Mouse (Mus musculus): Measurements from ENCODE around the gene Ppp1r15b.

The Ppp1r15b gene

DNA sequence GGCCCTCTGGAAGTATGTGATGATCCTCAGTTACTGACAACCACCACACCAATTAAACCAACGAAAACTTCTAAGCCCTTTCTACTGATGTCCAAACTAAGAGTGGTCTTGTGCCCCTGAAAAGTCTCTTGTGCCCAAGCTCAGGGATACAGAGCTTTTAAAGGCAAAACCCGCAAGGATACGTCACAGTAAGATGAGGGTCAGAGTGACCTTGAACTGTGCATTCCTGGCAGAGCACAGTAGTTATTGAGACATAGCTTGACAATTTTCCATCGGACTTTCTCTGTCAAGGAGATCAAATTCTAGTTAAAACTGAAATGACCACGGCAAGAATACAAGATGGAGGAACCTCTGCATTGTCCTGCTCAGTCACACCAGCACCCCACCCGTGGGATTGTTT is 9.7 kb upstream of the Ppp1r15b start:
- no peak for DNase-seq (ENCODE audit: low read depth)

DNA sequence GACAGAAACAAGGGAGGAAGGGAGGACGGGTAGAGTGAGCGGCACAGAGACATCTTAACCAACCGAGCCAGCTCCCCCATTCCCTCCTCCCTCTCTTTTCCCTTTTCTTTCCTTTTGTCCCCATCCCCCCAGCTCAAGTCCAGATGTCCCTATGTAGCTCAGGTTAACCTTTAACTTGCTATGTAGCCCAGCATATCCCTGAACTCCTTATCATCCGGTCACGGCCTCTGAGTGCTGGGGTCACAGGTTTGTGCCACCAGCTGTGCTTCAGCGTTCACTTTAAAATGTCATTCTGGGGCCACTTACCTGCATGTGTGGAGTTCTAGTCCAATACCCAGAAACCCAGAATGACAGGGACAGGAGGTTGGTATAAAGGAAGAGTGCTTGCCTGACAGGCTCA is 6.8 kb upstream of the Ppp1r15b start:
- no peak for DNase-seq (ENCODE audit: low read depth)

DNA sequence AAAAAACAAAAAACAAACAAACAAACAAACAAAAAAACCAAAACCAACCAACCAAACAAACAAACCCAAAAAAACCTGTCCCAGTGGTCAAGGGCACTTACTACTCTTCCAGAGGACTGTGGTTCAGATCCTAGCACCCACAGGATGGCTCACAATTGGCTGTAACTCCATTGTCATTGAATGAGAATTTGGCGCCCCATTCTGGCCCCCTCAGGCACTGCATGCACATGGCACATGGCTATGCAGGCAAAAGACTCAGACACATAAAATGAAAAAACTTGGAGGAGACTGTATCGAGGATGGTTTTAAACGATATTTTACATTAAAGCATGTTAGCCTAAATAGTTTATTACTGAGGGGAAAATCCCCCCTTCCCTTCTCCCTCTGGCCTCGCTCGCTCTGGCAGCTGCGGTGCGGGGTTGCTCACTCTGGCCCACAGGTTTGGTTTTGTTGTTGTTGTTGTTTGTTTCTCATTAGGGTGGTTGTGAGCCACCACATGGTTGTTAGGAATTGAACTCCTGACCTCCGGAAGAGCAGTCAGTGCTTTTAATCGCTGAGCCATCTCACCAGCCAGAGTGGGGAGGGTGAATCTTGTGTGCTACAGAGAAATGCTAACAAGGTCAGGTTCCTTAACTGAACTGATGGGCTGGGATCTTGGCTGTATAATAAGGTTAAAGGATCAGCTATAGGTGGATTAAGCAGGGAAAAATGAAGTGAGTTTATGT is 5.1 kb upstream of the Ppp1r15b start:
- no peak for DNase-seq (ENCODE audit: low read depth)

DNA sequence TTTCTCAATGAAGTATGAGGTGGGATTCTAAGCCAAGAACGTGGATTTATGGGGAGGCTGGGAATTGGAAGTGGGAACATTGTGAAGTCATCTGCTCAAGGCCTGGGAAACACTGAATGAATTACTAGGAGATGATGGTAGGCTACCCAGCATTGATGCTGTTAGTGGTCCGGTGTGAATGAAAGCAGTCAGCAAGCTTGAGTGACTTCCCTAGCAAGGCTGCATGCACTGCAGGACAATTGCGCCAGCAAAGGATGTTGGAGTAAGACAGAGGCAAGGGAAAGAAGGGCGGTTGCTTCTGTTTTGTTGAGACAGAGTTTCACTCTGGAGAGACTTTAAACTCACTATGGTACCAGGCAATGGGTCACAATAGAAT is 4.6 kb upstream of the Ppp1r15b start:
- DNase-seq (ENCODE audit: low read depth) = no peak

DNA sequence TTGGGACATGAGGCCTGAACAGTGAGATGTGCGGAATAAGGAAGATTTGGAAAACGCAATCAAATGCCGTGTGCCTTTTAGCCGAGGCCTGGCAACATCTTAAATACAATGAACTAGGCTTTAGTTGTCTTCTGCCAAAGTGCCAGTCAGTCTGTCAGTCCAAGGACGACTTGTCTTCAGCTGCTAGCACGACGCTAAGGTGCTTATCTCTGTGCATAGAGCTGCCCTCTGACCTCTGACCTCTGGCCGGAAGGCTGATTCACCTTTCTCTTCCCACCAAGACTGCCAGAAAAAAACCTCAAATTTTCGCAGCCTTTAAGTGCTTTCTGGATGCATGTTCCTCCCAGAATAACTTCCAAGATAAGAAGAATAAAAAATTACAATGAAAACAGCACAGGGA is 3.6 kb upstream of the Ppp1r15b start:
- DNase-seq (ENCODE audit: low read depth) = no peak

DNA sequence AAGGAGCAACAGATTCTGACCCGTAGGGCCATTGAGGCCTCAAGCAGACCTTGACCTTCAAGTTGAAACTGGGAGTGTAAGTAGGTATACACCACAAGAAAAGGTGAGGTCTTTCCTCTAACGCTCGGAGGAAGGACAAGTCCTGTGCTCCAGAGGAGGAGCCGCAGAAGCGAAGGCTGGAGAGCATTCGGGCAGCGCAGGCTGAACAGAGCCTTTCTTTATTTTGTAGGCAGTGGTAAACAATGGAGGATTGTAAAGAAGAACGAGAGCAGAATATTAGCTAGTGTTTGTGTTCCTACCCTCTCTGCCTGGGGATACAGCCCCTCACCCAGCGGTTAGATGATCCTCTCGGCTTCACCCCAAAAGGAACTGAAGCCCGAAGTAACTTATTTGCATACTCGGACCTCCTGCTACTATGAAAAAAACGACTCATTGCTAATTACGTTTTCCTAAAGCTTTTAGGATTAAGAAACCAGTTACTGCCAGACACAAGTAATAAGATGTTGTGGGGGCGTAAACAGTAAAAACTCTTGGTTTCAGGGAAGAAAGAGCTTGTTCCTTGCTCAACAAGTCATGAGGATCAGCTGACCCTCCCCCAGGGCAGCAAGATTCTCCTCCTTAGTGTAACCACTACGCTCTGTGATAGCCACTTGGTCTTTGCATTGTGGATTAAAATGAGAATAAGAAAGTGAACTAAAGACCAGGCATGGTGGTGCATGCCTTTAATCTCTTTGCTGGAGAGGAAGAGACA is 1.3 kb upstream of the Ppp1r15b start:
- DNase-seq (ENCODE audit: low read depth) = no peak

DNA sequence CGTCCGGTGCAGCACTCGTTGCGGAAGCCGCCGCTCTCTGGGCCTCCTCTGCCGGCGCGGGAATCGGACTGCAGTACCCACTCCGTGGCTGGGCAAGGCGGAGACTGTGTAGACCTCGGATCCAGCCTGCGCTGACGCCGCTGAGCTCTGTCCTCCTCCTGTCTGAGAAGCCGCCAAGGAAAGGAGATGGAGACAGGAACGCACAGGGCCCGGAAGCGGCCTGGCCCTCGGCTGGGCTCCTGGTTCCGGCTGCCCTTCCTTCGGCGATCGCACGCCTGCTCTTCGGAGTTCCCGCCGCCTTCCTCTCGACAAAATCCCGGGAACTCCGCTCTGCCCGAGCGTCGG is 590 bp downstream of the Ppp1r15b start:
- DNase-seq (ENCODE audit: low read depth) = no peak

DNA sequence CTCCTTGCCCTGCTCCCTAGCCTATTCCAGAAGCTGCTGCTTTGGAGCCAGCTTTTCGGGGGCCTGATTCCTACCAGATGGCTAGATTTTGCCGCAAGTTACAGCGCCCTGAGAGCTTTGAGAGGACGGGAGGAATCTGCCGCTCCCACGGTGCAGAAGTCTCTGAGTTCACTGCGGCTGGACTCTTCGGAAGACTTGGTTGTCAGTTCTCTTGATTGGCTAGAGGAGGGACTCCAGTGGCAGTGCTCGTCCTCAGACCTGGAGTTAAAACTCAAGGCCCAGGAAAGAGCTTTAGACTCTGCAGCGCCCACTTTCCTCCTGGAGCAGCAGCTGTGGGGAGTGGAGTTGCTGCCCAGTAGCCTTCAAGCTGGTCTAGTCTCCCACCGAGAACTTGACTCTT is 993 bp downstream of the Ppp1r15b start:
- no peak for DNase-seq (ENCODE audit: low read depth)

DNA sequence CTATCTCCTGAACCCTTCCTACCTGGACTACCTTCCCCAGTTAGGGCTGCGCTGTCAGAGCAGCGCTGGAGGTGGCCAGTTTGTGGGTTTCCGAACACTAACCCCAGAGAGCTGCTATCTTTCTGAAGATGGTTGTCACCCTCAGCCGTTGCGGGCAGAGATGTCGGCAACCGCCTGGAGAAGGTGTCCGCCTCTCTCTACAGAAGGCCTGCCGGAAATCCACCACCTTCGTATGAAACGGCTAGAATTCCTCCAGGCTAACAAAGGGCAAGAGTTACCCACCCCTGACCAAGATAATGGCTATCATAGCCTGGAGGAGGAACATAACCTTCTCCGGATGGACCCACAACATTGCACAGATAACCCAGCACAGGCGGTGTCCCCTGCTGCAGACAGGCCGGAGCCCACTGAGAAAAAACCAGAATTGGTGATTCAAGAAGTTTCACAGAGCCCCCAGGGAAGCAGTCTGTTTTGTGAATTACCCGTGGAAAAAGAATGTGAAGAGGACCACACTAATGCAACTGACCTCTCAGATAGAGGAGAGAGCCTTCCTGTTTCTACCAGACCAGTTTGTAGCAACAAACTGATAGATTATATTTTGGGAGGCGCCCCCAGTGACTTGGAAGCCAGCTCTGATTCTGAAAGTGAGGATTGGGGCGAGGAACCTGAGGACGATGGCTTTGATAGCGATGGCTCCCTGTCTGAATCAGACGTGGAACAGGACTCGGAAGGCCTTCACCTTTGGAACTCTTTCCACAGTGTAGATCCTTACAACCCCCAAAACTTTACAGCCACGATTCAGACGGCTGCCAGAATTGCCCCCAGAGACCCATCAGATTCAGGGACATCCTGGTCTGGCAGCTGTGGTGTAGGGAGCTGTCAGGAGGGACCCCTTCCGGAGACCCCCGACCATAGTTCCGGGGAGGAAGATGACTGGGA is 1.7 kb downstream of the Ppp1r15b start:
- DNase-seq (ENCODE audit: low read depth) = no peak

DNA sequence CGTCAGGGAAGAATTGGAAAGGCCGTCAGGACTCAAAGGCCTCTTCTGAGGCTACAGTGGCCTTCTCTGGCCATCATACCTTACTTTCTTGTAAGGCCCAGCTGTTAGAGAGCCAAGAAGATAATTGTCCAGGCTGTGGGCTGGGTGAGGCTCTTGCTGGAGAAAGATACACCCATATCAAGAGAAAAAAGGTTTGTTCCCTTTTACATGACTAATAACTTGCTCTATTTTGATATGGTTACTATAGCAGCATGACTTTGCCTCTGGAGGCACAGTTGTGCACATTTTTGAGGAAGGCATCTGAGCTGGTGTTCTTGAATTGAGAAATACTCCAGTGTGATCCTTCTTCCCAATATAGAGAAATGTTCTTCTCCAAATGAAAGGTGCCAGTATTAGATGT is 2.5 kb downstream of the Ppp1r15b start:
- DNase-seq (ENCODE audit: low read depth) = no peak

DNA sequence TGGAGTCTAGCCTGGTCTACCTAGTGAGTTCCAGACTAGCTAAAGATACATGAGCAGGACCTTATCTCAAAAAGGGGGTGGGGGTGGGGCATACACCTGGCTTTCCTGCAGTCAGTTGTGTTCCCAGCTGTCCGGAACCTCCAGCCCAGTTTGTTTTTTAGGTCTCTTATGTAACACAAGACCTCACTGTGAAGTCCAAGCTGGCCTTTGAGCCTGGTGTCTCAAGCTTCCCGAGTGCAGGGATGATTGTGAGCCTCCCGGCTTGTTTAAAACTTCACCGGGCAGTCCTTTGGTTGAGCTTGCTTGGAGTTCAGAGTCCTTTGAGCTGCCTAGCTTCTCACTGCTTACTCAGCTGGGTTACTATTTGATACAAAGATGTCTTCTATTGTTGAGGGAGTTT is 3.1 kb downstream of the Ppp1r15b start:
- no peak for DNase-seq (ENCODE audit: low read depth)

DNA sequence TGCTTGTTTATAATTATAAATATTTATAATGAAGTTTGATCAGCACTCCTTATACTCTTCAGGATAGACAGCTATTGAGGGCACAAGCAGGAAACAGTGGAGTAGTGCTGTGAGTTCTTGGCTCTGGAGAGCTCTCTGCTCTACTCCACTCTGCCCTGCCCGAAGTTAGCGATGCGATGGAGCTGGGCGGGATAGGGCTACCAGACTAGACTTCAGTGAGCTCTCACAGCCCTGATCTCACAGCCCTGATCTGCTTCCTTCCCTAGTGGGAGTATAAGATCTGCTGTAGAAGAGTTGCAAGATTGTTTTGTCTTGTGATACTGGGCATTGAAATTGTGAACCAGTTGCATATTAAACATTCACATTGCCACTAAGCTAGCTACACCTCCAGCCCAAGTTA is 3.9 kb downstream of the Ppp1r15b start:
- no peak for DNase-seq (ENCODE audit: low read depth)

DNA sequence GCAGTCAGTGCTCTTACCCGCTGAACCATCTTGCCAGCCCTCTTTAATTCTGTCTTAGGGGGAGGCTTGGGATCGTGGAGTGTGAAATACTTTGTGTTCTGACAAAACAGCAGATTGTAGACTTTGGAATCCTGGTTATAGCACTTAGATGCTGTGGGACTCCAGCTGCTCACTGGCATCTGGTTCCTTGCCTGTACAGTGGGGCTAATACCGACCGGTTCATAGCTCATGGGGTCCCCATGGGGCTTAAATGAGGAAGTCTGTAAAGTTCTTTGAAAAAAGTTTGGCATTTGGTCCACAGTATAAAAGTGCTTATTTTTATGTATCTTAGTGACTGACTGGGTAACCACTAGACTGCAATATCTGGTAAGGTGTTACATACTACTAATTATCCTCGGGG is 4.9 kb downstream of the Ppp1r15b start:
- no peak for DNase-seq (ENCODE audit: low read depth)

DNA sequence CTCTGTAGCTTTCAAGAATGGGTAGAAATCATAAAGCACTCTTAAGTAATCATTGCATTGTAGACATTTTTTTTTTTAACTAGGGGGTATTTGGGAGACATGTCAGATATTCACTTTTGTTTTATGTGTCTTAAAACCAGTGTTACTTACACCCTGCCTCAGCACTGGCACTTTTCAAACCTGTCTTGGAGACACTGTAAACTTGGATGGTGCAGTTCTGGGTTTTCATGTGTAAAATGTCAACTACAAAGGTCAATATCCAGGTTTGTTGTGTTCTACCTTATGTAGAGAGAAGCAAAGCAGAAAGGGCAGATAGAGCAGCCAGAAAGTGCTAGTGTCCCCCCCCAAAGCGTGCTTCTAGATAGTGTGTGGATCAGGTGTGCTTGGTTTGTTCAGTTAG is 7.5 kb downstream of the Ppp1r15b start:
- no peak for DNase-seq (ENCODE audit: low read depth)

DNA sequence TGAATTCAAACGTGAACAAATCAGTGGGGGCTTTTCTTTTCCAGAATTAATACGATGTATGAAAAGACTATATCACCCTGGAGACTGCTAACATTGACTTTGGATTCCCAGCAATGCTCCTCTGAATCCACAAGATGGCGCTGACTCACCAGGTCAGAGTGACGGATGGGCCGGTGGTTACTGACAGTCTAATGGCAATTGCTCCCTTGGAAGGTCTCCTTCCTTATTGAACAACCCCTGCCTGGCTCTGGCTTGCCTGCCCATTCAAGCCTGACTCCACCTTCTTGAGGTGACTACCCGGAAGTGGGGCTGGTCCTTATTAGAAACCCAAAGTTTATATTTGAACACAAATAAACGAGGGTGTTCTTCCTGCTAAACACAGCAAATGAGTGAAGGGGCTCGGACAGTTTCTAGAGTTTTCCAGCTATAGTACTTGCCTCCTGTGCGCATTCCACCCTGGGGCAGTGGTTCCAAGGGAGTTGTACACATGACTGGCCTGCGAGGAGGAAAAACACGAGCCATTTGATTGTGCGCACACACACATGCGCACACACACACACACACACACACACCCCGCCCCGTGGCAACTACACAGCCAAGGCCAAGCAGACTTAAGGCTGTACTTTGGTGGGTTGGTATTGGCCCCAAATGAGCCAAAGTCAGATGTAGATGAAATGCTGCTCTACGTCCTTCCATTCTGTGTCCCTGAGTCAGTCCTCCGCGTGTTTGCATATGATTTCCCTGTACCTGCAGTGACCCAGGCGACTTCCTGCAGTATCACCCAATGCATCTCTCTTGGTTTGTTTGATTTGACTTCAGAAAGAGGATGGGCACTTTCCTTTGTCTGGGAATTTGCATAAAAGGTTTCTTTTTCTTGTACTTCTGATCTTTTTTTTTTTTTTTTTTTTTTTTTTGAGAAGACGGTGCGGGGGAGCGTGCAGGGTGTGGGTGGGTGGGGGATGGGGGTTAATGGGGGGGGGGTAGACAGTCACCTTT is 15.4 kb downstream of the Ppp1r15b start:
- DNase-seq (ENCODE audit: low read depth) = no peak

DNA sequence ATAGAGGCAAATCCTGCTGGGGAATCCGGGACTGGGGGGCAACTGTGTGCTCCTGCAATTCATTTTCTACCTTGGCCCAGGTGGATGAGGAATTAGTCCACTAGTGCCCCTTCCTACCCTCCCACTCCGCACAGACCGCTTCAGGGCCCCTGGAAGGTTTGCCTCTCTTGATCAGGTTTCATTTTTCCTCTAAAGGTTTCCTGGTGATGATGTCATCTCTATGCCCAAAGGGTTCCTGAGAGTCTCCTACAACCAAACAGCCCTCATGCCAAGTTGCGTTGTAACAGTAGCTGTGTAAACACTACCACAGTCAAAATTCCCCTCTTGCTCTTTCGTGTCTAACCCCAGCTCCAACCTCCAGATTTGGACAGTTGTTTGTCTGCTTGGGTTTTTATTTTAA is 16.4 kb downstream of the Ppp1r15b start:
- no peak for DNase-seq (ENCODE audit: low read depth)

DNA sequence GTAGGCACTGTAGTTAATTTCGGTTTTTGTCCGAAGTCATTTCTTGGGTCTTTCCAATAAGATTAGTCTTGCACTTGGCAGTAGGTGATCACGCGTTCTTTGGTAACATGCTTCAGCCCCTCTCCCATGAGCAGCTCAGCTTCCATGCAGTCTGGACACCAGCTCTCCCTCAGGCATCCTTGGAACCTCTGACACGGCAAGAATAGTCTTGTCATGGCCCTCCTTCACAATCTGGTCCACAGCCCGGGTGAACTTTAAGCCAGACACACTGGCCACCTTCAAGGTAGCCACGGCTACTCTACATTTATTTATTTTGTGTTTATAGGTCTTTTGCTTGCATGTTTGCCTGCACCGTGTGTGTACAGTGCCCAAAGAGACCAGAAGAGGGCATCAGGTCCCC is 17.2 kb downstream of the Ppp1r15b start:
- no peak for DNase-seq (ENCODE audit: low read depth)

DNA sequence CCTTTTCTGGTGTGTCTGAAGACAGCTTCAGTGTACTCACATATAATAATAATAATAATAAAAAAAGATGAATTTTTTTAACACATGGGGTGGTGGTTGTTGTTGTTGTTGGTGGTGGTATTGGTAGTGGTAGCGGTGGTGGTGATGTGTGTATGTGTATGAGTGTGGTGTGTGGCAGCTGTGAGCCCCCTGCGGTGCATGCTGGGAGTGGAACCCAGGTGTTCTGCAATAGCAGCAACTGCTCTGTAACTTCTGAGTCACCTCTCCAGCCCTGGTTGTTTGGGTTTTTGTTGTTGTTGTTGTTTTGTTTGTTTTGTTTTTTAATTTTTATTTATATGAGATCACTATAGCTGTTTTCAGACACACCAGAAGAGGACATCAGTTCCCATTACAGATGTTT is 19.6 kb downstream of the Ppp1r15b start:
- DNase-seq (ENCODE audit: low read depth) = no peak

DNA sequence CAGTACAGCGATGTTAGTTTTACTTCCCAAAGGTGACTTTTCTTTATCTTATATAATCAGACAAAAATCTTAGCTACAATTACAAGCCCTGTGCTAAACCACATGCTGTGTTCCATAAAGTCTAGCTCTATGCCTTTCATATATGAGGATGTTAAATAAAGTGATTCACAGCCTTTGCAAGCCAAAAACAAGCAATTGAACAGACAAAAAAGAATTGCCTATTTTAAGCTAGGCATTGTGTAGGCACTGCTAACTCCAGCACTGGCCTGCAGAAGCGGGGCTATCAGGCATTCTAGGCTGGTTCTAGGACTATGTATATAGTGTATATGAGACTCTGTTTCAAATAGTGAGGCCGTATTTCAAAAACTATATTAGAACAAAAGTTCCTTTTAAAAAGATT is 21.3 kb downstream of the Ppp1r15b start:
- DNase-seq (ENCODE audit: low read depth) = no peak

DNA sequence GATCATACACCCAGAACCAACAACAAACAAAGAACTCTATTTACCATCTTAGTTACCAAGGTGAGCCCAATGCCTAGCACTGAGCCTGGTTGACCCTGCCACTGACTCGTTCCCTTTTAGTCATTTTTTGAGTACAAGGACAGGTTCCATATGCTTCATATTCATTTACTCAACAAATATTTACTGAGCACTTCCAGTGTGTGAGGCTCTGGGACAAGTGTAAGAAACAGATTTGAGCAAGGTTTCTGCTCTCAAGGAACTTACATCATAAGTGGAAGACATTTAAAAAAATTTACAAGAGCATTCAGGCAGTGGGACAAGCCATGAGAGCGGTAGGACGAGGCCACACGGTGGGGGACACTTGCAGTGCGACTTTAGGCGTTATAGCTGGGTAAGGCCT is 24.3 kb downstream of the Ppp1r15b start:
- no peak for DNase-seq (ENCODE audit: low read depth)

DNA sequence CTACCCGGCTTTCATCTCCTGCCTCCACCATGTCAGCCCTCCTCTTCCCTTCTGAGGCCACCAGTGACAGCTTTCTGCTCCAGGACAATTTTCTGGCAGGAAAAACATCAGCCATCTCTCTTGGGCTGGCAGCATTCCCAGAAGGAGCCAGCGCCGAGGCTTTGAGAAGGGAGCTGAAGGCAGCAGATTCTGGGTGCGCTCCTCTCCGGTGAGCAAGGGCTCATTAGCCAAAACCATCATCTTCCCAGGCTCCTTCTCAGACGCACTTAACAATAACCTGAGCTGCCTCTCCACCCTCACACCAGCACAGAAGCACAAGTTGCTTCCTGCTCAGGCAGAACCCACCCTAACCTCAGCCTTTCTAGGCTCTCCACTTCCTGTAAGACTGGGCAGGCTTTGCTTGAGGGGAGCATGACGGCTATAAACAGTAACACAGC is 28.2 kb downstream of the Ppp1r15b start:
- no peak for DNase-seq (ENCODE audit: low read depth)

DNA sequence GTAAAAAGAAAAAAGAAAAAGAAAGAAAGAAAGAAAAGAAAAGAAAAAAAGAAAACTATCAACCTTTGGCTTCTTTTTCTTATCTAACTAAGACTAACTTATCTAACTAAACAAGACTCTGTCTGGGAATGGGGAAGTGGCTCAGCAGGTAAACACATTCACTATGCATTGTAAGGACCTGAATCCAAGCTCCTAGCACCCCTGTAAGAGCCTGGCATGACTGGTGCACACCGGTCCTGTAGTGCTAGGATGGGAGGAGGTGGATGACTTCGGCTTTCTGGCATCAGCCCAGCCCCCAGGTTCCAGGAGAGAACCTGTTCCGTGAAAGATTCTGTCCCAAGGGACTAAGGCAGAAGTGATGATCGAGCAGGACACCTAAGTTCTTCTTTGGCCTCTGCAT is 30.6 kb downstream of the Ppp1r15b start:
- no peak for DNase-seq (ENCODE audit: low read depth)
